Mouse (Mus musculus) G1E (cell line): Measurements from ENCODE around the gene Foxl1.

ENCODE experiments used
- CTCF ChIP-seq: IDR thresholded peaks from 2 replicates; pipeline ENCODE4 v1.5.1; 2012; ENCODE audit warnings: low read depth, low read length, inconsistent platforms, mixed read lengths
- GATA1 ChIP-seq: IDR thresholded peaks from 2 replicates; pipeline ENCODE4 v1.6.1; 2012; ENCODE audit warnings: borderline replicate concordance, low read length, inconsistent platforms, mixed read lengths
- TAL1 ChIP-seq: conservative IDR thresholded peaks from 2 replicates; pipeline ENCODE4 v1.6.1; 2012; ENCODE audit warnings: low read depth, low read length, inconsistent platforms, mixed read lengths

DNA sequence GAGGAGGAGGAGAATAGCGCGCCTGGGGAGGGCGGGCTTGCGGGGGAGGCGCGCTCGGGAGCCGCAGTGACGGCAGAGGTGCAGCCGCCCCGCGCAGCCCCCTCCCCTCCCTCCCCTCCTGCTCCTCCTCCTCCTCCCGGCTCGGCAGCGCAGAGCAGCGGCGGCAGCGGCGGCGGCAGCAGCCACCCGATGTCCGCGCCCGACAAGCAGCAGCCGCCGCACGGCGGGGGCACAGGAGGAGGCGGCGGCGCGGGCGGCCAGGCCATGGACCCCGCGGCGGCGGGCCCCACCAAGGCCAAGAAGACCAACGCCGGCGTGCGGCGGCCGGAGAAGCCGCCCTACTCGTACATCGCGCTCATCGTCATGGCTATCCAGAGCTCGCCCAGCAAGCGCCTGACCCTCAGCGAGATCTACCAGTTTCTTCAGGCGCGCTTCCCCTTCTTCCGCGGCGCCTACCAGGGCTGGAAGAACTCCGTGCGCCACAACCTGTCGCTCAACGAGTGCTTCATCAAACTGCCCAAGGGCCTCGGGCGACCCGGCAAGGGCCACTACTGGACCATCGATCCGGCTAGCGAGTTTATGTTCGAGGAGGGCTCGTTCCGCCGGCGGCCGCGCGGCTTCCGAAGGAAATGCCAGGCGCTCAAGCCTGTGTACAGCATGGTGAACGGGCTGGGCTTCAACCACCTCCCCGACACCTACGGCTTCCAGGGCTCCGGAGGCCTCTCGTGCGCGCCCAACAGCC lies 43.4 kb upstream of the Foxl1 start, which contains the start of gene Foxf1:
- no peak for TF ChIP-seq TAL1
- TF ChIP-seq CTCF, result no peak
- TF ChIP-seq GATA1, result no peak
